Mouse (Mus musculus): Measurements from ENCODE around the gene Map4k1. TPM values are rescaled to one million over a fixed set of nuclear protein-coding genes. Genes with fewer than 3 reads are reported as not detected.

The Map4k1 gene
- total RNA-seq, 2 experiments from 2014 or later = 0.96 to 2.4 TPM

DNA sequence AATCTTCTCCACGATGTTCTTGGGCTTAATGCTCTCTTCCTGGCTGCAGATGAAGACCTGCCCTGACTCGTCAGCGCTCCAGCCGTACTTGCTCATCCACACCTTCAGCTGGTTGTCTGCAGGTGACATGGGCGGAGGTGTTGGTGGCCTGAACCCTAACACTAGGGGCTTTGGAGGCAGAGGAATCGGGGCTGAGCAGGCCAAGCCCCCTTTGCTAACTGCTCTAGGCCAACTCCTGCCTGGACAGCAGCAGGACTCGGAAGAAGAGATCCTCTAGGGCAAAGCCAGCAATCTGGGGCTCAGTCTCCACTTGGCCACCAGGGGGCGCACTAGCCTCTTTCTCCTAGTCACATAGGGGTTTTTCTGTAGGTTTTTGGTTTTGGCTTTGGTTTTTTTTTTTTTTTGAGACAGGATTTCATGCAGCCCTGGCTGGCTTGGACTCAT lies 9.3 kb upstream of the Map4k1 start:
- peak; percentile 75 to 82 for DNase-seq (ENCODE audit: low spot score in 2 of 2)

- DNase-seq (ENCODE audit: low spot score in 2 of 2) = no peak
Measured at GRCm38 (mm10) chr7:28973025-28973424, 8.8 kb upstream of the Map4k1 start.

DNA sequence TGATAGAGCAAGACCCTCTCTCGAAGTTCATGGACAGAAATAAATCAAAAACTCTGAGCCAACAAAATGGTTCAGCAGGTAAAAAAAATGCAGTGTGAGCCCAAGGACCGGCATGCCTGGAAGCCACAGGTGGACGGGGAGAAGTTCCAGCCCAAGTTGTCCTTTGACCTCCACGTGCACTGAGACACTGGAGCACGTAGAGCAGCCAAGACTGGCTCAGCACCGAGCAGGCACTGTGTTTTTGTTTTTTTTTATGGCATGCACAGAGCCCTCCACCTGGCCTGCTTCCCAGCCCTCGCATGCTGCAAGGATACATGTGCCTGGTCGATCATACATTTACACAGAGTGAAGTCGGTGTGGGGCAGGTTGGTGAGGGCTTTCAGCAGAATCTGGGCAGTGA lies 4.3 kb upstream of the Map4k1 start:
- DNase-seq (ENCODE audit: low spot score in 2 of 2) = no peak

GRCm38 (mm10) chr7:28982274-28983013 lies 594 bp downstream of the Map4k1 start:
- DNase-seq (ENCODE audit: low spot score in 2 of 2) = no peak

- no peak for DNase-seq (ENCODE audit: low spot score in 2 of 2)
Measured at GRCm38 (mm10) chr7:28983141-28983564, 1.3 kb downstream of the Map4k1 start.

DNA sequence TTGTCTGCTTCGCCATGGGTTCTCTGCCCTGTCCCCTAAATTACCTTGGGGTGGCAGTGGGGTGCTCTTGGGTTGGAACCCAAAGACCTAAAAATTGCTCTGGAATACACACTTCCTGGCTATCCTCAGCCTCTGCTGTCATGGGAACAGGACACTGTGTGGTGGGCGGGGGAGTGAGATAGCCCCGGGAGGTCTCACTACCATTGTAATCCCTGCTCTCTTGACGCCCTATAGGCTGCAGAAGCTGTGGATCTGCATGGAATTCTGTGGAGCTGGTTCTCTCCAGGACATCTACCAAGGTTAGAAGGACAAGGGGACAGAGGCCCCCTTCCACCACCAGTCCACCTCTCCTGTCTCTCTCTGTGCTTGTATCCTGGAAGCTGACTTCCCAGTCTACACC lies 2.0 kb downstream of the Map4k1 start:
- DNase-seq (ENCODE audit: low spot score in 2 of 2) = no peak

- no peak for DNase-seq (ENCODE audit: low spot score in 2 of 2)
Measured at GRCm38 (mm10) chr7:28984452-28984851, 2.6 kb downstream of the Map4k1 start.

- no peak for DNase-seq (ENCODE audit: low spot score in 2 of 2)
Measured at GRCm38 (mm10) chr7:28985207-28985606, 3.4 kb downstream of the Map4k1 start.

GRCm38 (mm10) chr7:28990766-28991273 lies 9.0 kb downstream of the Map4k1 start:
- DNase-seq (ENCODE audit: low spot score in 2 of 2) = no peak

DNA sequence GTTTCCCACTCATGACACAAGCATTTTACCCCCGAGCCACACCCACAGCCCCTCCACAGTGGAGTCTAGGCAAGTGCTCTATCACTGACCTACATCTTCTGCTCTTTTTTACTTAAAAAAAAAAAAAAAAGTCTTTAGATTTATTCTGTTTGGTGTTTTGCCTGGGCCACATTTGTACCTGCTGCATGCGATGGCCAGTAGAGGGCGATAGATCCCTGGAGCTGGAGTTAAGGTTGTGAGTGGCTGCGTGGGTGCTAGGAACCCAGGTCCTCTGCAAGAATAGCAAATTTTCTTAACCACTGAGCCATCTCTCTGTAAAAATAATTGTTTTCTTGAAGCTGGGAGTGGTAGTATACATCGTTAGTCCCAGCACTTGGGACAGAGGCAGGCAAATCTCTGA lies 9.8 kb downstream of the Map4k1 start:
- no peak for DNase-seq (ENCODE audit: low spot score in 2 of 2)

- no peak for DNase-seq (ENCODE audit: low spot score in 2 of 2)
Measured at GRCm38 (mm10) chr7:28992997-28993396, 11.1 kb downstream of the Map4k1 start.

GRCm38 (mm10) chr7:28993402-28993801 lies 11.6 kb downstream of the Map4k1 start:
- no peak for DNase-seq (ENCODE audit: low spot score in 2 of 2)

GRCm38 (mm10) chr7:29000651-29001605 lies 19.1 kb downstream of the Map4k1 start:
- peak; percentile 26 to 40 for DNase-seq (ENCODE audit: low spot score in 2 of 2)

GRCm38 (mm10) chr7:29007224-29008101 lies 25.6 kb downstream of the Map4k1 start:
- DNase-seq (ENCODE audit: low spot score in 2 of 2) = no peak

DNA sequence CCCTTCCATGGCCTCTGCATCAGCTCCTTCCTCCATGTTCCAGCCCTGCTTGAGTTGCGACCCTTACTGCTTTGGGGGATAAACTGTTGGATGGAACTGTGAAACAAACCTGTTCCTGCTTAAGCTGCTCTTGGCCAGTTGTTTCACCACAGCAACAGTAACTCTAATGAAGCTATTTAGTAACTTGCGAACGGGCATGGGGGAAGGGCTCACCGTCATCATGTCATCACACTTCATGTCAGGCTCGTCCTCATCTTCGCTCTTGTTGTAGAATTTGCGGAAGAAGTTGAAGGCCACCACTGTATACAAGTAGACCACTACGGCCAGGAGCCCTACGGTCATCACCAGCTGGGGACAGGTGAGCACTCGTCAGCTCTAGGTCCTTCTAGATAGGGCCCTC lies 26.3 kb downstream of the Map4k1 start:
- DNase-seq (ENCODE audit: low spot score in 2 of 2) = no peak

GRCm38 (mm10) chr7:29008714-29009113 lies 26.9 kb downstream of the Map4k1 start:
- no peak for DNase-seq (ENCODE audit: low spot score in 2 of 2)

GRCm38 (mm10) chr7:29014984-29015383 lies 33.1 kb downstream of the Map4k1 start:
- DNase-seq (ENCODE audit: low spot score in 2 of 2) = no peak

- DNase-seq (ENCODE audit: low spot score in 2 of 2) = no peak
Measured at GRCm38 (mm10) chr7:29016440-29016839, 34.6 kb downstream of the Map4k1 start.

DNA sequence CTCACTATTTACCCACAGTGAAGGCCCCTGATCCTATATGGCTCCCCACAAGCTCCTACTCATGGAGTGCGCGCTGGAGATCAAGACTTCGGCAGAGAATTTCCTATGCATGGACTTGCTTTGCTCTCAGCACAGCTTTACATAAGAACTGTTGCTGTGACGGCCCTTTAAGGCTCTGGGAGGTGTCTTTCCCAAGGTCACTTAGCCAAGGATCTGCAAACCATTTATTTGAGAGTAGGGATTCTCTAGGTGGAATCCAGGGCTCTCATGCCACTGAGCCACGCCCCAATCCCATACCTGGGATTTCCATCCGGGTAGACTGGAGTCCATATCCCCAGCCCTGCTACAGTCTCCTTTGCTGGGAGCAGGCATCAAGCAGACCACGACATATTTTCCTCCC lies 35.4 kb downstream of the Map4k1 start:
- no peak for DNase-seq (ENCODE audit: low spot score in 2 of 2)

DNA sequence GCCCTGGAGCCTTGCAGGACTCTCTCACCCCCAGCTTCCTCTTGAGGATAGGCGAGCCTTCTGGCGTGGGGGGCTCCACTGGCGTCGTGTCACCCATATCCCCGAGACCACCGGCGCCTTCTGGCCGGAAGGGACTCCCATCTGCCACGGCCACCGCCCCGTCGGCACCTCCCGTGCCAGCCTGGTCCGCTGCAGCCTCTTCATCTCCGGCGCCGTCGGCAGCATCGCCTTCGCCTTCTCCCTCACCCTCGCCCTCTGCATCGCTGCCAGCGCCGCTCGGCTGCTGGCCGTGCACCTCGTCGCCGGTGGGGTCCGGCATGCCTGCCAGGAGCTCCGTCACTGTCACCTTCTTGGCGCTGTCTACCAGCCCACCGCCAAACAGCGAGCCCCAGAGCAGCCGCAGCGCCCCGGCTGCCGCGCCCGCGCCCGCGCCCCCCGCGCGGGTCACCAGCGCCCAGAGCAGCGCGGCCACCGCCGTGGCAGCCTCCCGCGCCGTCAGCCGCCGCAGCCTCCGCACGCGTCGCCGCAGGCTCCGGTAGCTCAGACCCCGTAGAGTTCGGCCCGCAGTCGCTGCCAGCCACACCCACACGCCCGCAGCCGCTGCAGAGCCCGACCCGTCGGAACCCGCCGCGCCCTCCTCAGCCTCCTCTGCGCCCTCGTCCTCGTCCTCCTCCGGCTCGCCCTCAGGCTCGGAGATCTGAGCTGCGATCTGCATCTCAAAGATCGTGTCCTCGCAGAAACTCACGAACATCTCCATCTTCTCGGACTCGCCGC lies 37.8 kb downstream of the Map4k1 start:
- DNase-seq (ENCODE audit: low spot score in 2 of 2) = no peak

Measured in adrenal gland, adult 18-20 months (tissue).